21 mouse cellular contexts compared by ENCODE assay signal in the genomic region with DNA sequence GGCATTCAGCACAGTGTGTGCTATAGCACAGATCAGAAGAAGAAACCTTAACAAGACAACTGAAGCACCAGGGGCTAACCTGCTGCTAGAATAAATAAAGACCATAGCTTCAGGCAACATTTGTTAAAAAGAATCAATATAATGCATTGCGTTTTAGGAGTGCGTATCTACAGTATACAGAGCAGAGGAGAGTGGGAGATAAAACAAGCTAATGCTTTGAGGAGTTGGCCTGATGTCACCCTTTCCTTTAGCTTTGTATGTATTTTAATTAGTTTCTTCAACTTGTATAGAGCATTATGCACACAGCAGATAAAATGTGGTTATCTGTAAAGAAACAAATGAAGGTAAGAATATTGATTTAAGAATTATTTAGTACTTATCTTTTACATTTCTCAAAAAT.
"Had no signal": no experiment of that assay in that cellular context is flagged by ENCODE, and none has a peak within 500 bp of the region (broad histone marks: within the 10 kb centered on the region; RNA-seq: fewer than 3 reads in every experiment).

No protein-coding gene starts in this region.

- H3K36me3 ChIP-seq: liver, embryonic 15.5 days; lung, embryonic 15.5 days had no signal

- H3K27ac ChIP-seq: liver, embryonic 15.5 days; lung, embryonic 15.5 days; midbrain, embryonic 10.5 days; neural tube, embryonic 13.5 days; neural tube, embryonic 15.5 days had no signal

- H3K4me1 ChIP-seq: midbrain, embryonic 10.5 days; neural tube, embryonic 15.5 days had no signal

- H3K9ac ChIP-seq: liver, embryonic 15.5 days; liver, postnatal 0 days; lung, embryonic 15.5 days; neural tube, embryonic 13.5 days; neural tube, embryonic 15.5 days had no signal

- DNase-seq: liver, postnatal 0 days; lung, adult 2 months; lung, postnatal 4 days; midbrain, embryonic 14.5 days; retina, postnatal 1 day; right cerebral cortex, adult 18-20 months; right cerebral cortex, postnatal 25 days; right cerebral cortex, postnatal 4 days; spleen, adult 18-20 months; thymus, adult 18-20 months; thymus, postnatal 14 days; thymus, postnatal 36 days had no signal

- H3K27me3 ChIP-seq: liver, embryonic 15.5 days; lung, embryonic 15.5 days; megakaryocyte, embryonic 14.5 days; neural tube, embryonic 13.5 days; neural tube, embryonic 15.5 days had no signal

- ATAC-seq: liver, postnatal 0 days; lung, postnatal 0 days; midbrain, embryonic 16.5 days had no signal

- H3K4me3 ChIP-seq: liver, embryonic 15.5 days; lung, embryonic 15.5 days; megakaryocyte, embryonic 14.5 days; midbrain, embryonic 10.5 days; myocyte; neural tube, embryonic 13.5 days; neural tube, embryonic 15.5 days had no signal

- H3K9me3 ChIP-seq: liver, embryonic 15.5 days; lung, embryonic 15.5 days; megakaryocyte, embryonic 14.5 days; midbrain, embryonic 10.5 days; neural tube, embryonic 13.5 days; neural tube, embryonic 15.5 days had no signal
